13 mouse cellular contexts compared by ENCODE assay signal in the genomic region with DNA sequence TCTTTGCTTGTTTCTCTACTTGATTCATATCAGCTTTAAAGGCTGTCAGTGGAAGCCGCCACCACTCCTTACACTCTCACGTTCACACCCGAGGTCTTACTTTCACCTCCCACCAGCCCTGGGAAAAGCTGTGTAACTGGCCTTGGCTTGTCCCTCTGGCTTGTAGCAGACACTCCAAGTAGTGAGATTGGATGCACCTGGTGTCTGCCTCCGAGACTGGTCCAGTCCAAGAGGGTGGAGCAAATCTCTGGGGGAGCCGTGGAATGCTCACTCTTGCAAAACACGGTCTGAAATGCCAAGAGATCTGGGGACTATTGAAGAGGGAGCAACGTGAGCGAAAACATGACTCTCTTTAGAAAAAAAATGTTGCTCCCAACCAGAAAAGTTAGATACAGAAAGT.
A peak's percentile ranks its signal among the peaks of the same experiment; 100 is the strongest.
DNase-seq lines count a peak whose midpoint lies in the region; ATAC-seq and TF ChIP-seq lines count a peak whose summit lies in the region.
"Had no signal": no experiment of that assay in that cellular context is flagged by ENCODE, and none has a peak within 500 bp of the region (broad histone marks: within the 10 kb centered on the region; RNA-seq: fewer than 3 reads in every experiment).

No protein-coding gene starts in this region.

- H3K9me3 ChIP-seq in hindbrain, embryonic 16.5 days (ENCODE audit: control insufficient read depth, low read length), result no peaks in the 10 kb centered on the region
- H3K9me3 ChIP-seq: limb, embryonic 12.5 days; midbrain, embryonic 12.5 days had no signal

- peak; percentile 24 for DNase-seq in urinary bladder, adult 2 months (ENCODE audit: low spot score)
- no peak for DNase-seq in urinary bladder, postnatal 10 days (ENCODE audit: low spot score)
- peak; percentile 23 for DNase-seq in kidney, adult 2 months
- peak; percentile 47 for DNase-seq in lung, postnatal 14 days
- peak; percentile 56 to 73 for DNase-seq in urinary bladder, postnatal 36 days (ENCODE audit: low spot score in 2 of 2)
- no peak for DNase-seq in right cerebral cortex, postnatal 36 days (ENCODE audit: low spot score in 2 of 2)
- DNase-seq: cerebellum, postnatal 36 days; thymus, postnatal 25 days had no signal

- no peak for TF ChIP-seq CTCF in kidney, adult 2 months (conservative IDR thresholded peaks at IDR 0.05; ENCODE audit: insufficient read depth, insufficient read length, low read depth, low read length)

- H3K4me2 ChIP-seq in hindbrain, embryonic 16.5 days (ENCODE audit: low read length), result no peak overlapping the region
- H3K4me2 ChIP-seq: limb, embryonic 12.5 days; midbrain, embryonic 12.5 days had no signal

- no peak for ATAC-seq in hindbrain, embryonic 16.5 days
- ATAC-seq in erythroid progenitor cell, adult 5-6 weeks (replicated peaks; ENCODE audit: low FRiP score, poor library complexity, severe bottlenecking), result no peak
- ATAC-seq: forebrain, embryonic 16.5 days had no signal

- H3K4me1 ChIP-seq in kidney, adult 2 months (ENCODE audit: control insufficient read depth, insufficient read depth, low read length), result no peaks in the 10 kb centered on the region
- no peaks in the 10 kb centered on the region for H3K4me1 ChIP-seq in hindbrain, embryonic 16.5 days (ENCODE audit: control insufficient read depth, insufficient read depth, low read depth, low read length)

- no peak overlapping the region for H3K27ac ChIP-seq in kidney, adult 2 months (ENCODE audit: insufficient read depth, low read depth, low read length)
- H3K27ac ChIP-seq in hindbrain, embryonic 16.5 days (ENCODE audit: low read depth, low read length), result no peak overlapping the region
- H3K27ac ChIP-seq: limb, embryonic 12.5 days; midbrain, embryonic 12.5 days had no signal

- no peak overlapping the region for H3K9ac ChIP-seq in hindbrain, embryonic 16.5 days (ENCODE audit: low read depth, low read length)
- H3K9ac ChIP-seq: limb, embryonic 12.5 days; midbrain, embryonic 12.5 days had no signal

- H3K27me3 ChIP-seq in kidney, adult 2 months (replicated peaks; ENCODE audit: control insufficient read depth, insufficient read depth, low read length), result no peaks in the 10 kb centered on the region
- H3K27me3 ChIP-seq in hindbrain, embryonic 16.5 days (replicated peaks; ENCODE audit: control insufficient read depth, insufficient read depth, low read length), result no peaks in the 10 kb centered on the region
- H3K27me3 ChIP-seq: midbrain, embryonic 12.5 days had no signal

- 46% methylated on average over 8 of the region's 8 CpGs for WGBS in kidney, adult 2 months
- WGBS in hindbrain, embryonic 16.5 days, result 81% methylated on average over 8 of the region's 8 CpGs

- H3K36me3 ChIP-seq in kidney, adult 2 months (ENCODE audit: control insufficient read depth, insufficient read depth, low read length), result no peaks in the 10 kb centered on the region
- no peaks in the 10 kb centered on the region for H3K36me3 ChIP-seq in hindbrain, embryonic 16.5 days (ENCODE audit: control insufficient read depth, insufficient read depth, low read length)
- H3K36me3 ChIP-seq: limb, embryonic 12.5 days; midbrain, embryonic 12.5 days had no signal

- TF ChIP-seq POLR2A in kidney, adult 2 months (IDR thresholded peaks at IDR 0.05; ENCODE audit: low read depth, low read length), result no peak

- no peak overlapping the region for H3K4me3 ChIP-seq in kidney, adult 2 months (ENCODE audit: insufficient read depth, low read depth, low read length)
- H3K4me3 ChIP-seq in hindbrain, embryonic 16.5 days (ENCODE audit: low read length), result no peak overlapping the region
- H3K4me3 ChIP-seq: limb, embryonic 12.5 days; midbrain, embryonic 12.5 days had no signal

Comparison
In these comparisons a context has a peak if more than half of its experiments do, and no peak if none do; other contexts are left out.
1. DNase-seq: peak in urinary bladder, adult 2 months (single experiment), kidney, adult 2 months (single experiment), lung, postnatal 14 days (single experiment) and urinary bladder, postnatal 36 days (2 of 2); none in urinary bladder, postnatal 10 days (single experiment) and right cerebral cortex, postnatal 36 days (0 of 2).